Mouse (Mus musculus) intestine, embryonic 14.5 days (tissue): ENCODE measurements around the gene Zfp473. TPM values are rescaled to one million over a fixed set of nuclear protein-coding genes. Genes with fewer than 3 reads are reported as not detected.

Source experiments
- ATAC-seq: fragments of 200-750 bp; cut with Nextera tagmentation; replicated peaks from 2 replicates; pipeline ENCODE4 v1.8.0; 2017; ENCODE audit warnings: low read depth, moderate number of reproducible peaks, moderate TSS enrichment, moderate library complexity; ENCODE audit not compliant: low FRiP score, low TSS enrichment
- DNase-seq: peaks from one replicate; pipeline ENCODE4 v3.0.0-alpha.2; 2018; ENCODE audit warnings: low spot score
- H3K27ac ChIP-seq: fragments of 300-500 bp; sonication (generic); 2 replicates; pipeline ENCODE4 v1.5.1; 2014; ENCODE audit warnings: low read depth, mild to moderate bottlenecking, control low read depth
- H3K27me3 ChIP-seq: fragments of 300-500 bp; sonication (generic); replicated peaks from 2 replicates; pipeline ENCODE4 v1.6.1; 2014; ENCODE audit warnings: low read length, control low read depth; ENCODE audit not compliant: control insufficient read depth, insufficient read depth
- H3K36me3 ChIP-seq: fragments of 300-500 bp; sonication (generic); 2 replicates; pipeline ENCODE4 v1.6.1; 2014; ENCODE audit warnings: low read length, control low read depth; ENCODE audit not compliant: control insufficient read depth, insufficient read depth
- H3K4me1 ChIP-seq: fragments of 300-500 bp; sonication (generic); replicated peaks from 2 replicates; pipeline ENCODE4 v1.6.1; 2014; ENCODE audit warnings: low read length, control low read depth, mixed read lengths; ENCODE audit not compliant: control insufficient read depth, insufficient read depth
- H3K4me2 ChIP-seq: fragments of 300-500 bp; sonication (generic); 2 replicates; pipeline ENCODE4 v1.6.1; 2014; ENCODE audit warnings: low read length
- H3K4me3 ChIP-seq: fragments of 300-500 bp; sonication (generic); 2 replicates; pipeline ENCODE4 v1.5.1; 2014; ENCODE audit warnings: low read depth, low read length, control low read depth, mixed read lengths
- H3K9ac ChIP-seq: fragments of 300-500 bp; sonication (generic); 2 replicates; pipeline ENCODE4 v1.6.1; 2014; ENCODE audit warnings: mild to moderate bottlenecking, low read length
- H3K9me3 ChIP-seq: fragments of 300-500 bp; sonication (generic); 2 replicates; pipeline ENCODE4 v1.6.1; 2016; ENCODE audit warnings: low read length, control low read depth; ENCODE audit not compliant: control insufficient read depth
- WGBS: fragments of 180-500 bp; shearing (Covaris S2); extraction: QIAGEN DNeasy Blood & Tissue Kit; methylation state at CpG from one replicate; pipeline ENCODE4 v1.1.7; 2014; 5-methylcytosine and 5-hydroxymethylcytosine counted together
- polyA plus RNA-seq: library from polyadenylated mRNA; unstranded; fragments of >200 nt; fragmentation: Nextera tagmentation; extraction: Ambion mirVana; gene quantifications from 2 replicates; pipeline ENCODE4 v1.2.1, GENCODE M21; 2014

The Zfp473 gene
- polyA plus RNA-seq, 1 experiment from 2014 or later, result 4.2 TPM

GRCm38 (mm10) chr7:44760366-44760765, 9.5 kb upstream of the Zfp473 start:
- Histone ChIP-seq H3K9me3 (no peaks in the 10 kb centered on the region), H3K36me3 (peaks cover 79% of the 10 kb centered on the region), H3K9ac (no peak overlapping the region), H3K27me3 (no peaks in the 10 kb centered on the region), H3K4me2 (no peak overlapping the region), H3K4me3 (no peak overlapping the region), H3K27ac (no peak overlapping the region), H3K4me1 (no peaks in the 10 kb centered on the region)
- no peak for ATAC-seq
- no peak for DNase-seq

GRCm38 (mm10) chr7:44757164-44757563, 6.3 kb upstream of the Zfp473 start:
- H3K27me3 ChIP-seq, result no peaks in the 10 kb centered on the region
- ATAC-seq (no peak), DNase-seq (no peak)
- no peaks in the 10 kb centered on the region for H3K4me1 ChIP-seq
- 82% methylated on average over 2 of the region's 2 CpGs for WGBS
- peaks cover 88% of the 10 kb centered on the region for H3K36me3 ChIP-seq
- H3K27ac ChIP-seq, result no peak overlapping the region
- H3K4me2 ChIP-seq, result no peak overlapping the region
- no peak overlapping the region for H3K4me3 ChIP-seq
- H3K9ac ChIP-seq, result no peak overlapping the region
- H3K9me3 ChIP-seq, result no peaks in the 10 kb centered on the region

DNA sequence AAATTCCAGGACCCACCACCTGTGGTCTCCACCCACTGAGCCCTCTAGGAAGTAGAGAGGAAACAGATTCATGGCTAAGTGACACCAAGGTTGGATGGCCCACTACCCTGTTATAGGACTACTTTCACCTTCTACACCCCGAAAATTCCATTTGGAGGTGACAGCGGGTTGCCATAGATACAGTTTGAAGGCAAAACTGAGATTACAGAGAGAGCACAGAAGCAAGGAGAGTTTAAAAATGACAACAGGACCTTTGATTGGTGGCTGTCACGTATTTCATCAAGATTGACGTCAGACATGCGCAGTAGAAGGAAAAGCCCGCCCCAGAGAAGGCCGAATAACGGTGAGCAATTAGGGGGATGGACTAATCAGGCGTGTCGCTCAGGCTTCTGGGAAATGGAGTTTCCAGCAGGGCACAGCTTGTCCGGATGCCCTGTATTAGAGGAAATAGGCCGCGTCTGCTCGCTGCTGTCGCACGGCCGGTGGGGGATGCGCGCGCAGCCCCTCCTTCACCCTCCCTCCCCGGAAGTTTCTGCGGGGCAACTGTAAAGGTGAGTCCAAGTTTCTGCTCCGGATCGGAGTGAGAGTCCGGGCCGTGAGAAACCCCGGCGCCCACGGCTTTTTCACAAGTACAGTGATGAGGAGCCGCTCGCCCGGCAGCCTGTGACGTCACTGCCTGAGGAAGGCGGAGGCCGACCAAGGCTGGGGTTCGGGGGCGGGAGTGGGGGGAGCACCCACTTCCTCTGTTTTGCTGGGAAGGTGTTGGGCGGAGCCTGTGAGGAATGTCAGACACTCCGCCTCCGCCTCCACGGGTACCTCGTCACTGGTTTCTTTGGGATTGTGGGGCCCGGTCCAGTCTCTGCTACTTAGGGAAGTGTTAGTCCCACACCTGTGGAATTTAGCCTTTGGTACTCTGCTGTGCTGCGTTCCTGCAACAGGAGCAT, 2.5 kb downstream of the Zfp473 start, which contains the start of gene Vrk3:
TSS of gene Vrk3 (plus strand) at position 313 of the 944 bp plus-strand sequence.
- H3K4me1 ChIP-seq, result peaks cover 12% of the 10 kb centered on the region
- no peaks in the 10 kb centered on the region for H3K27me3 ChIP-seq
- ATAC-seq (peak; percentile 98), DNase-seq (peak; percentile 97)
- H3K9me3 ChIP-seq, result no peaks in the 10 kb centered on the region
- under 1% methylated on average over 44 of the region's 44 CpGs for WGBS
- H3K27ac ChIP-seq, result peak within 1 kb of the TSS; percentile 85
- peak within 1 kb of the TSS; percentile 69 for H3K4me2 ChIP-seq
- H3K9ac ChIP-seq, result peak within 1 kb of the TSS; percentile 57
- peak within 1 kb of the TSS; percentile 58 for H3K4me3 ChIP-seq
- H3K36me3 ChIP-seq, result peaks cover 12% of the 10 kb centered on the region

GRCm38 (mm10) chr7:44747115-44747514, 3.7 kb downstream of the Zfp473 start:
- no peak overlapping the region; the same call in 1 of the 2 replicates for H3K9ac ChIP-seq
- H3K4me2 ChIP-seq, result peak overlapping the region; percentile 69
- H3K4me1 ChIP-seq, result peaks cover 12% of the 10 kb centered on the region
- ATAC-seq, result no peak
- no peak for DNase-seq
- H3K27me3 ChIP-seq, result no peaks in the 10 kb centered on the region
- H3K9me3 ChIP-seq, result no peaks in the 10 kb centered on the region
- 70% methylated on average over 4 of the region's 4 CpGs for WGBS
- peak overlapping the region; percentile 58 for H3K4me3 ChIP-seq
- H3K36me3 ChIP-seq, result peaks cover 2% of the 10 kb centered on the region
- no peak overlapping the region for H3K27ac ChIP-seq

GRCm38 (mm10) chr7:44745076-44745475, 5.8 kb downstream of the Zfp473 start:
- Histone ChIP-seq H3K27ac (no peak overlapping the region), H3K4me1 (peaks cover 12% of the 10 kb centered on the region), H3K4me2 (peak overlapping the region; percentile 73), H3K36me3 (no peaks in the 10 kb centered on the region), H3K9me3 (no peaks in the 10 kb centered on the region), H3K4me3 (peak overlapping the region; percentile 38), H3K27me3 (no peaks in the 10 kb centered on the region), H3K9ac (peak overlapping the region; percentile 35)
- under 1% methylated on average over 18 of the region's 18 CpGs for WGBS
- ATAC-seq (peak; percentile 20; the same call in 1 of the 2 replicates), DNase-seq (peak; percentile 85)

DNA sequence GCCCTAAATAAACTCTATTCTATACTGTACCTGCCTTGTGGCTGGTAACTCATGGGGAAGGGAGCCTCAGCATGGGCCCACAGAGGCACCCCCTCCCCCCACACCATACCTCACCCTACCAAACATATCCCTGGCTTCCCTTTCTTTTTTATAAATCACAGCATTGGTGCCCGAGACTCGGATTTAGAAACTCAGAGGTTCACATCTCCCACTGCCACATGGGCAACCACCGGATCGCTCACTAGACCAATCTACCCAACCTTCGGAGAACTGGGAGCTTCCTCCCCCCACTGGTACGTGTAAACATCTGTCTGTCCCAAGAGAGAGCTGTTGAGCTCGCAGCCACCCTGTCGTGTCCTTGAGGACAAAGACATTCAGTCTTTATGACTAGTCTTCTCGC, 6.6 kb downstream of the Zfp473 start:
- WGBS, result 52% methylated on average over 9 of the region's 9 CpGs
- no peaks in the 10 kb centered on the region for H3K27me3 ChIP-seq
- no peak overlapping the region for H3K27ac ChIP-seq
- no peaks in the 10 kb centered on the region for H3K36me3 ChIP-seq
- no peak overlapping the region for H3K4me2 ChIP-seq
- no peaks in the 10 kb centered on the region for H3K9me3 ChIP-seq
- DNase-seq (no peak), ATAC-seq (no peak)
- H3K9ac ChIP-seq, result no peak overlapping the region
- H3K4me1 ChIP-seq, result peaks cover 10% of the 10 kb centered on the region
- no peak overlapping the region for H3K4me3 ChIP-seq

- Histone ChIP-seq H3K9ac (no peak overlapping the region), H3K27ac (no peak overlapping the region), H3K4me2 (no peak overlapping the region), H3K4me3 (no peak overlapping the region), H3K4me1 (no peaks in the 10 kb centered on the region; the same call in 1 of the 2 replicates), H3K36me3 (no peaks in the 10 kb centered on the region), H3K27me3 (no peaks in the 10 kb centered on the region), H3K9me3 (no peaks in the 10 kb centered on the region)
- DNase-seq (no peak), ATAC-seq (no peak)
- 80% methylated on average over 8 of the region's 8 CpGs for WGBS
These were observed 9.5 kb downstream of the Zfp473 start for GRCm38 (mm10) chr7:44741361-44741760.

DNA sequence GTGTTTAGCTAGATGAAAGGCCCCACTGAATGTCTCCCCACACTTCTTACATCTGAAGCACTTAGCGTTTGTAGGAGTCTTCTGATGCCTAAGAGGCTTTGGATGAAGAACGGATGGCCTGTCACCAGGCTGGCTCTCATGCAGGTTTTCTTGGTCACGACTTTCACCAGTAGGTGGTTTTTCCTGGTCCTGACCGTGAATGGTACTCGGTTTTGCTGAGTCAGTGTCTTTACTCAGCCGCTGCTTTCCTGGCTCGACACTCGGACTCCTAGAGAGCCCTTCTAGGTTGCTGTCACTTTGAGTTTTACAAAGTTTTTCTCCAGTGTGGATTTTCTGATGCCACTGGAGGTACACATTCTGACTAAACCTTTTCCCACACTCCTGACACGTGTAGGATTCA, 17.1 kb downstream of the Zfp473 start:
- H3K9me3 ChIP-seq, result no peaks in the 10 kb centered on the region
- H3K9ac ChIP-seq, result no peak overlapping the region
- WGBS, result 89% methylated on average over 9 of the region's 9 CpGs
- no peak overlapping the region for H3K4me3 ChIP-seq
- ATAC-seq (no peak), DNase-seq (no peak)
- no peak overlapping the region for H3K4me2 ChIP-seq
- no peaks in the 10 kb centered on the region for H3K4me1 ChIP-seq
- no peak overlapping the region for H3K27ac ChIP-seq
- H3K27me3 ChIP-seq, result no peaks in the 10 kb centered on the region
- peaks cover 6% of the 10 kb centered on the region for H3K36me3 ChIP-seq
